Mouse (Mus musculus) embryonic facial prominence, embryonic 10.5 days (tissue): Measurements from ENCODE around the gene Wbp4. TPM values are rescaled to one million over a fixed set of nuclear protein-coding genes. Genes with fewer than 3 reads are reported as not detected.
"Not testable (repeated sequence)": the region's sequence is repeated elsewhere in the genome, so short reads cannot be mapped to it uniquely, and the experiment has no call there.

Experiments used
- DNase-seq: peaks from one replicate; pipeline ENCODE4 v3.0.0-alpha.2; 2017; ENCODE audit warnings: low spot score
- H3K27ac ChIP-seq: fragments of 300-500 bp; sonication (generic); replicated peaks from 2 replicates; pipeline ENCODE4 v1.5.1; 2016; ENCODE audit warnings: mild to moderate bottlenecking
- H3K27me3 ChIP-seq: fragments of 300-500 bp; sonication (generic); replicated peaks from 2 replicates; pipeline ENCODE4 v1.6.1; 2016; ENCODE audit warnings: low read depth, mild to moderate bottlenecking; ENCODE audit not compliant: poor library complexity, severe bottlenecking
- H3K36me3 ChIP-seq: fragments of 300-500 bp; sonication (generic); replicated peaks from 2 replicates; pipeline ENCODE4 v1.6.1; 2016; ENCODE audit warnings: mild to moderate bottlenecking, moderate library complexity
- H3K4me1 ChIP-seq: fragments of 300-500 bp; sonication (generic); 2 replicates; pipeline ENCODE4 v1.6.1; 2016
- H3K4me3 ChIP-seq: fragments of 300-500 bp; sonication (generic); 2 replicates; pipeline ENCODE4 v1.5.1; 2016; ENCODE audit warnings: mild to moderate bottlenecking, moderate library complexity
- H3K9me3 ChIP-seq: fragments of 300-500 bp; sonication (generic); 2 replicates; pipeline ENCODE4 v1.6.1; 2016; ENCODE audit warnings: mild to moderate bottlenecking
- WGBS: fragments of 180-500 bp; shearing (Covaris S2); methylation state at CpG from one replicate; pipeline ENCODE4 v1.1.7; 2016; 5-methylcytosine and 5-hydroxymethylcytosine counted together
- polyA plus RNA-seq: library from polyadenylated mRNA; unstranded; fragments of >200 nt; fragmentation: Nextera tagmentation; extraction: Ambion mirVana; gene quantifications from 2 replicates; pipeline ENCODE4 v1.2.1, GENCODE M21; 2016

Gene Wbp4
- polyA plus RNA-seq = 48.1 and 54.8 TPM in 2 replicates

- H3K9me3 ChIP-seq = no peaks in the 10 kb centered on the region
- peak; percentile 96 for DNase-seq
Observed at GRCm38 (mm10) chr14:79481339-79482151, at the start of gene Wbp4. TSS of gene Wbp4 (minus strand) at chr14:79481520.

GRCm38 (mm10) chr14:79530761-79531160 is 49.4 kb upstream of the Wbp4 start:
- DNase-seq = no peak
- WGBS = 91% methylated on average over 6 of the region's 6 CpGs
- Histone ChIP-seq H3K27ac (no peak overlapping the region), H3K9me3 (no peaks in the 10 kb centered on the region), H3K27me3 (no peaks in the 10 kb centered on the region), H3K36me3 (no peaks in the 10 kb centered on the region), H3K4me3 (no peak overlapping the region), H3K4me1 (peaks cover 3% of the 10 kb centered on the region; the same call in 1 of the 2 replicates)

More at GRCm38 (mm10) chr14:79481339-79482151, at the start of gene Wbp4:
- WGBS = under 1% methylated on average over 86 of the region's 86 CpGs
- peak within 1 kb of the TSS; percentile 93 for H3K4me3 ChIP-seq
- no peaks in the 10 kb centered on the region; the same call in 1 of the 2 replicates for H3K27me3 ChIP-seq
- H3K27ac ChIP-seq = peak within 1 kb of the TSS; percentile 100
- peaks cover 40% of the 10 kb centered on the region for H3K4me1 ChIP-seq
- peaks cover 29% of the 10 kb centered on the region for H3K36me3 ChIP-seq

GRCm38 (mm10) chr14:79529581-79530554 is 48.5 kb upstream of the Wbp4 start:
- 84% methylated on average over 10 of the region's 10 CpGs for WGBS

GRCm38 (mm10) chr14:79527704-79528103 is 46.4 kb upstream of the Wbp4 start:
- WGBS = 54% methylated on average over 6 of the region's 6 CpGs

More at GRCm38 (mm10) chr14:79529581-79530554, 48.5 kb upstream of the Wbp4 start:
- Histone ChIP-seq H3K27me3 (no peaks in the 10 kb centered on the region), H3K27ac (no peak overlapping the region), H3K4me3 (no peak overlapping the region), H3K9me3 (no peaks in the 10 kb centered on the region), H3K36me3 (no peaks in the 10 kb centered on the region), H3K4me1 (no peaks in the 10 kb centered on the region; the same call in 1 of the 2 replicates)
- no peak for DNase-seq

GRCm38 (mm10) chr14:79526106-79526505 is 44.8 kb upstream of the Wbp4 start:
- H3K9me3 ChIP-seq, H3K27ac ChIP-seq, DNase-seq, H3K4me1 ChIP-seq, H3K4me3 ChIP-seq, H3K27me3 ChIP-seq, H3K36me3 ChIP-seq: not testable (repeated sequence)
- WGBS = 91% methylated on average over 12 of the region's 12 CpGs

More at GRCm38 (mm10) chr14:79527704-79528103, 46.4 kb upstream of the Wbp4 start:
- no peak overlapping the region for H3K4me3 ChIP-seq
- H3K4me1 ChIP-seq = peaks cover 2% of the 10 kb centered on the region; the same call in 1 of the 2 replicates
- H3K27me3 ChIP-seq = no peaks in the 10 kb centered on the region
- peak; percentile 57 for DNase-seq
- no peaks in the 10 kb centered on the region for H3K36me3 ChIP-seq
- no peaks in the 10 kb centered on the region for H3K9me3 ChIP-seq
- no peak overlapping the region for H3K27ac ChIP-seq

- H3K36me3 ChIP-seq = no peaks in the 10 kb centered on the region
- H3K4me3 ChIP-seq = no peak overlapping the region
- no peak for DNase-seq
- H3K9me3 ChIP-seq = no peaks in the 10 kb centered on the region
- H3K27ac ChIP-seq = no peak overlapping the region
- 0 out of 2 replicates have a peak, but pooled peaks cover 2% of the 10 kb centered on the region for H3K4me1 ChIP-seq
- no peaks in the 10 kb centered on the region for H3K27me3 ChIP-seq
- WGBS = 93% methylated on average over 9 of the region's 9 CpGs
Observed at GRCm38 (mm10) chr14:79522387-79522786, 41.1 kb upstream of the Wbp4 start.

- WGBS = 79% methylated on average over 6 of the region's 6 CpGs
- H3K4me1 ChIP-seq = 0 out of 2 replicates have a peak, but pooled peaks cover 2% of the 10 kb centered on the region
- no peak for DNase-seq
- H3K4me3 ChIP-seq = no peak overlapping the region
- no peak overlapping the region for H3K27ac ChIP-seq
- no peaks in the 10 kb centered on the region for H3K9me3 ChIP-seq
- no peaks in the 10 kb centered on the region for H3K27me3 ChIP-seq
- H3K36me3 ChIP-seq = no peaks in the 10 kb centered on the region
Observed at GRCm38 (mm10) chr14:79521471-79522117, 40.3 kb upstream of the Wbp4 start.

GRCm38 (mm10) chr14:79521056-79521455 is 39.7 kb upstream of the Wbp4 start:
- WGBS = 81% methylated on average over 1 of the region's 1 CpGs
- no peaks in the 10 kb centered on the region for H3K27me3 ChIP-seq
- no peak overlapping the region for H3K4me3 ChIP-seq
- H3K4me1 ChIP-seq = 0 out of 2 replicates have a peak, but pooled peaks cover 2% of the 10 kb centered on the region
- no peak overlapping the region for H3K27ac ChIP-seq
- no peaks in the 10 kb centered on the region for H3K36me3 ChIP-seq
- no peak for DNase-seq
- no peaks in the 10 kb centered on the region for H3K9me3 ChIP-seq

- H3K27me3 ChIP-seq = no peaks in the 10 kb centered on the region
- no peaks in the 10 kb centered on the region for H3K9me3 ChIP-seq
- H3K4me1 ChIP-seq = 0 out of 2 replicates have a peak, but pooled peaks cover 2% of the 10 kb centered on the region
- DNase-seq = no peak
- no peaks in the 10 kb centered on the region for H3K36me3 ChIP-seq
- H3K4me3 ChIP-seq = no peak overlapping the region
- no peak overlapping the region for H3K27ac ChIP-seq
Observed at GRCm38 (mm10) chr14:79520612-79521011, 39.3 kb upstream of the Wbp4 start.

GRCm38 (mm10) chr14:79519663-79519975 is 38.3 kb upstream of the Wbp4 start:
- no peak for DNase-seq
- no peaks in the 10 kb centered on the region for H3K36me3 ChIP-seq
- no peak overlapping the region for H3K27ac ChIP-seq
- H3K4me1 ChIP-seq = 0 out of 2 replicates have a peak, but pooled peaks cover 2% of the 10 kb centered on the region
- 49% methylated on average over 1 of the region's 1 CpGs for WGBS
- H3K9me3 ChIP-seq = no peaks in the 10 kb centered on the region
- H3K27me3 ChIP-seq = no peaks in the 10 kb centered on the region
- no peak overlapping the region for H3K4me3 ChIP-seq

GRCm38 (mm10) chr14:79518761-79519662 is 37.7 kb upstream of the Wbp4 start:
- no peak for DNase-seq
- no peaks in the 10 kb centered on the region for H3K36me3 ChIP-seq
- 73% methylated on average over 19 of the region's 19 CpGs for WGBS

More at GRCm38 (mm10) chr14:79518761-79519662, 37.7 kb upstream of the Wbp4 start:
- Histone ChIP-seq H3K4me3 (no peak overlapping the region), H3K27ac (no peak overlapping the region), H3K9me3 (no peaks in the 10 kb centered on the region), H3K27me3 (no peaks in the 10 kb centered on the region), H3K4me1 (no peaks in the 10 kb centered on the region)
